Mouse (Mus musculus) heart, embryonic 14.5 days (tissue): Measurements from ENCODE around the gene Bckdhb. TPM values are rescaled to one million over a fixed set of nuclear protein-coding genes. Genes with fewer than 3 reads are reported as not detected.

ENCODE experiments used
- ATAC-seq: fragments of 200-750 bp; cut with Nextera tagmentation; 2 replicates; pipeline ENCODE4 v1.8.0; 2017; ENCODE audit warnings: low read depth, moderate TSS enrichment; ENCODE audit not compliant: insufficient number of reproducible peaks, insufficient read depth, low FRiP score
- H3K27ac ChIP-seq, 2 experiments: fragments of 200-500 bp in 1 of 2; fragments of 300-500 bp in 1 of 2; sonication (generic) in 1 of 2; replicated peaks in 1 of 2; 2 replicates each; pipeline ENCODE4 v1.5.1; 2012 to 2014; ENCODE audit warnings: low read depth in 2 of 2, low read length in 2 of 2, control low read depth in 1 of 2, mild to moderate bottlenecking in 1 of 2, mixed read lengths in 1 of 2; ENCODE audit not compliant: control insufficient read depth in 1 of 2, insufficient read depth in 1 of 2
- H3K27me3 ChIP-seq: fragments of 300-500 bp; sonication (generic); 2 replicates; pipeline ENCODE4 v1.6.1; 2014; ENCODE audit warnings: mild to moderate bottlenecking, low read length, control low read depth; ENCODE audit not compliant: control insufficient read depth, insufficient read depth
- H3K36me3 ChIP-seq: fragments of 300-500 bp; sonication (generic); 2 replicates; pipeline ENCODE4 v1.6.1; 2014; ENCODE audit warnings: mild to moderate bottlenecking, control low read depth, low read length, mixed read lengths; ENCODE audit not compliant: control insufficient read depth, insufficient read depth
- H3K4me1 ChIP-seq, 2 experiments: fragments of 200-500 bp in 1 of 2; fragments of 300-500 bp in 1 of 2; sonication (generic) in 1 of 2; 2 replicates each; pipeline ENCODE4 v1.6.1; 2012 to 2014; ENCODE audit warnings: low read length in 2 of 2, control low read depth in 1 of 2, mixed read lengths in 1 of 2; ENCODE audit not compliant: control insufficient read depth in 2 of 2, insufficient read depth in 2 of 2
- H3K4me2 ChIP-seq: fragments of 300-500 bp; sonication (generic); 2 replicates; pipeline ENCODE4 v1.6.1; 2014; ENCODE audit warnings: mild to moderate bottlenecking, low read length
- H3K4me3 ChIP-seq, 2 experiments: fragments of 200-500 bp in 1 of 2; fragments of 300-500 bp in 1 of 2; sonication (generic) in 1 of 2; 2 replicates each; pipeline ENCODE4 v1.5.1; 2012 to 2014; ENCODE audit warnings: low read length in 2 of 2, mild to moderate bottlenecking in 2 of 2, control low read depth in 1 of 2, low read depth in 1 of 2, moderate library complexity in 1 of 2; ENCODE audit not compliant: control insufficient read depth in 1 of 2, insufficient read depth in 1 of 2
- H3K9ac ChIP-seq: fragments of 300-500 bp; sonication (generic); 2 replicates; pipeline ENCODE4 v1.6.1; 2014; ENCODE audit warnings: mild to moderate bottlenecking, low read length
- H3K9me3 ChIP-seq: fragments of 300-500 bp; sonication (generic); 2 replicates; pipeline ENCODE4 v1.6.1; 2016; ENCODE audit warnings: low read length, control low read depth; ENCODE audit not compliant: control insufficient read depth
- WGBS: fragments of 180-500 bp; shearing (Covaris S2); extraction: QIAGEN DNeasy Blood & Tissue Kit; methylation state at CpG from one replicate; pipeline ENCODE4 v1.1.7; 2014; 5-methylcytosine and 5-hydroxymethylcytosine counted together
- polyA plus RNA-seq: library from polyadenylated mRNA; unstranded; fragments of >200 nt; fragmentation: Nextera tagmentation; extraction: Ambion mirVana; gene quantifications from 2 replicates; pipeline ENCODE4 v1.2.1, GENCODE M21; 2014

Bckdhb gene
- polyA plus RNA-seq, 1 experiment from 2014 or later, result 56.4 TPM

DNA sequence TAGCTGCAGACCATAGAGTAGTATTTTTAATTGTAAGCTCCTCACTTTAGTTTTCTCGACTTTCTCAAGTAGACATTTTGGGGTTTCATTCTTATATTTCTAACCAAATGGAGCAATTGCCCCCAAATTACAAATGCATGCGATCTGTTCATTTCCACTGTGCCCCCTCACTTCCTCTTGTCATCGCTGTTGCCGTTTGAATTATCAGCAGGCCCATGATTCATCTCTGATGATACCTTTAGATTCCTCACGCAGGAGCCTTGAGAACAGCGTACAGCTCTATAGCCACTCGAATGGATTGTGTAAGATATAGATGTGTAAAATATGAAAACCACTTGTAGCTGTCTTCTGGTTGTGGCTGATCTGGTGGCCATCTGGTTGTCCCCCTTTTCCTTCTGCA is 183.6 kb downstream of the Bckdhb start:
- 72% methylated on average over 7 of the region's 7 CpGs for WGBS
- ATAC-seq, result no peak
- Histone ChIP-seq H3K4me1 (peaks cover 7 to 10% of the 10 kb centered on the region in 2 experiments), H3K4me2 (no peak overlapping the region), H3K9me3 (no peaks in the 10 kb centered on the region), H3K4me3 (no peak overlapping the region), H3K27ac (no peak overlapping the region), H3K27me3 (no peaks in the 10 kb centered on the region), H3K36me3 (no peaks in the 10 kb centered on the region), H3K9ac (no peak overlapping the region)

DNA sequence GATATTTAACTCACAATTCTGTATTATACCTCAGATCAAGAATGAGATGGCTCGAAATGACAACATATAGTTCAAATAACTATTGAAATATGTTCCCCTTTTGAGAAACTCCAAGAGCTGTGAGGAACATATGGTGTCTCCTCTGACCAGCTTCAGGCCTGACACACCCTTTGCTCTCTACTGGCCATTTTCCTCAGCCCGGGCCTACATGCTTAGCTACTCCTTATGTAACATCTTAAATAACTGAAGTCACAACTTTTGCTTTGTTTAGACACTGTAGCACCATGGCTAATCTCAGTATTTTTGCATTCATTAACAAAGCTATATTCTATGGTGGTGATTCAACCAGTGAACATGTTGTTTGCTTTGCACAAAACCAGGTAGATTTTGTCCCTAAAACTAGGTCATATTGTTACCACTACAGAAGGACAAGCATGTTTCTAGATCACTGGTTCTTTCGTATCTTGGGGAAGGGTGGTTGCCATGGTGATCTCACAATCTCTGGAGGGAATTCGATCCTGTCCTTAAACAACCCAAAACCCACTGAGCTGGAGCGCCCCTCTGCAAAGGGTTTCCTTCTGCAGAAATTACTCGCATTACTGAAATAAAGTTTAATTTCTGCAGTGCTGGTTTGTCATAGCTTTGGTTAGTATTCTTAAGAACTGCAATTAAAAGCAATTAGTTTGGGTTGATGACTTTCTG is 185.0 kb downstream of the Bckdhb start:
- H3K4me3 ChIP-seq, result no peak overlapping the region
- no peaks in the 10 kb centered on the region for H3K9me3 ChIP-seq
- no peaks in the 10 kb centered on the region for H3K36me3 ChIP-seq
- H3K9ac ChIP-seq, result no peak overlapping the region
- no peak for ATAC-seq
- 73% methylated on average over 6 of the region's 6 CpGs for WGBS
- H3K27me3 ChIP-seq, result no peaks in the 10 kb centered on the region
- H3K4me1 ChIP-seq, result peaks cover 7 to 10% of the 10 kb centered on the region in 2 experiments
- no peak overlapping the region for H3K4me2 ChIP-seq
- H3K27ac ChIP-seq, result no peak overlapping the region

DNA sequence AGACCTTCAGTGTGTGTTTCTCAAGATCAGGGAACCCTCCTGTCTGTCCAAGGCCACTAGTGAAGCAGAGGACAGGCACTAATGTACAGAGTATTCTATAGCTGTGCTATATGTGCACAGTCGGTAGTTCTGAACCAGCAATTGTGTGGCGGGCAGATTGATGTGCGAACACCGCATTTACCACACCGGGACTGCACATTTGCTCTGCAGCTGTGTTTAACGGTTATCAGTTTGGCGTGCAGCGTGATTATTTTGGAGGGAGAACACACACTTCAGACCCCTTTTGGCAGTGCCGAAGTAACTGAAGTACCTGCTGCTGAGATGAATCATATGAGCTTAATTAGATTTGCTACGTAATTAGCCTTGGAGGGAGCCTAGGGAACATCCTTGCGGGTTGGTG is 185.7 kb downstream of the Bckdhb start:
- no peak for ATAC-seq

DNA sequence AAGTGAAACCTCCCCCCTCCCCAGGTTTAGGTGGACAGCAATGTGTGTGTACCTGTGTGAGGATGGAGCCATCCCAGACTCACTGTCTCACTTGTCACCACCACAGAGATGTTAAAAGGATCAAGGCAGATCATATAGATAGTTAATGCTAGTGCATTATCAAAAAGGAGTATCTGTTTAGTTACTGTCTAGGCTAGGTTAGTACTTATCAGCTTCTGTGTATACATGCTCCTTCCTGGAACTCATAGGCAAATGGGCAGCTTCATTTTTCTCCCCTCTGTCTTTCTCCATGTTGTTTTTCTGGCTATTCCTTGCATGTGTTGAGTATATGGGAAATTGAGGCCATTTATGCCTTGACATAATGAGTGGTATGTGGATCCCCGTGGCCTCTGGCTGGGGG is 187.4 kb downstream of the Bckdhb start:
- H3K36me3 ChIP-seq, result no peaks in the 10 kb centered on the region
- H3K27ac ChIP-seq, result no peak overlapping the region
- no peak for ATAC-seq
- H3K27me3 ChIP-seq, result no peaks in the 10 kb centered on the region
- peak overlapping the region; percentile 34; the same call in 1 of the 2 replicates for H3K4me2 ChIP-seq
- H3K4me1 ChIP-seq, result peaks cover 7 to 10% of the 10 kb centered on the region in 2 experiments
- no peak overlapping the region for H3K4me3 ChIP-seq
- H3K9me3 ChIP-seq, result no peaks in the 10 kb centered on the region
- no peak overlapping the region for H3K9ac ChIP-seq
- 49% methylated on average over 1 of the region's 1 CpGs for WGBS

More for the DNA sequence above, 185.7 kb downstream of the Bckdhb start:
- Histone ChIP-seq H3K27me3 (no peaks in the 10 kb centered on the region), H3K36me3 (no peaks in the 10 kb centered on the region), H3K27ac (no peak overlapping the region), H3K4me2 (peak overlapping the region; percentile 32), H3K9ac (no peak overlapping the region), H3K9me3 (no peaks in the 10 kb centered on the region), H3K4me3 (no peak overlapping the region), H3K4me1 (peaks cover 7 to 10% of the 10 kb centered on the region in 2 experiments)
- WGBS, result 66% methylated on average over 11 of the region's 11 CpGs

DNA sequence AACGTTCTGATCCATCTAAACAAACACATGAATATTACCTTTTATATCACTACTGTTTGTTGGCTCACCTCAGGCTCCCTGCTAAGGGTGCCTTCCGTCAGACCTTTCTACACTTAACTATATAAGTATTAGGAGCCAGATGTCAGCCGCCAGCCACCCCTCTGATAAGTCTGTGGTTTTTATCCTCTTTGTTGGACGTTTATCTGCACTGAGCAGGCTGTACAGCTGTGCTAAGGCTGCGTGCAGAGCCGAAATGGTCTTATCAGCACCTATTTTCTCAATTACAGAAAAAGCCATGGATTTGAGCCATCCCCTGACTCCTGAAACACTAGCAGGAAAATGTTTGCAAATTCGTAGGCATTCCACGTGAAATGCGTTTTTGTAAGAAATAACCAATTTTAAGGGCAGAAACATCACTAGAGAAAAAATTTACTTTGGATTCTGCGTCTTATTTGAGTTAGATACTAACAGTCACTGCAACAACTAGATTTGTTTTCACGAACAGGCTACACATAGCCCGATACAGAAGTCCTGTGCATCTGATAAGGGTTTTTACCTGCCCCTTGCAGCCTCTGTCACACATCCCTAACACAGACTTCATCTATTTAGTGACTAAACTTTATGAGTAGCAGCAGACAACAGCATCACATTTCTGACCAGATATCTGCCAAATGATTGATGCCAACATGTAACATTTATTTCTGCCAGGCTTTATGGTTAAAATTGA is 188.1 kb downstream of the Bckdhb start:
- Histone ChIP-seq H3K4me3 (no peak overlapping the region), H3K9me3 (no peaks in the 10 kb centered on the region), H3K4me2 (peak overlapping the region; percentile 34; the same call in 1 of the 2 replicates), H3K4me1 (peaks cover 7 to 10% of the 10 kb centered on the region in 2 experiments), H3K27me3 (no peaks in the 10 kb centered on the region), H3K36me3 (no peaks in the 10 kb centered on the region), H3K9ac (no peak overlapping the region), H3K27ac (no peak overlapping the region)
- peak; percentile 73; the same call in 1 of the 2 replicates for ATAC-seq
- 37% methylated on average over 12 of the region's 12 CpGs for WGBS

DNA sequence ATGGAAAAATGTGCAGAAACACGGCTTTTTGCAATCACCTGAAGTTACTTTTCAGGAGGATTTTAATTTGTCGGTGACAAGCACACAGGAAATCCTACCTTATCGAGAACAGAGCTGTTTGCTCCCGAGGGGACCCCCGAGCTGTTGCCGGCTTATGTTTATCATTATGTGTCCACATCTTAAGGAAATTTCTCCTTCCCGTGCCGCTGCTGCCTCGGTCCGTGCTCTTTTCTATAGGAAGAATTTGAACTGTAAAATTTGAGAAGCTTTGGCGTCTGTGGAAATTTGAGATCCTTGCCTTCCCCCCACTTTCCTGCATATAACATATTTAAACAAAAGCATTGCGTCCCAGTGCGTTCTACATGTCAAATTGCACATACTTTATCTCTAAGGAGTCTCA is 189.3 kb downstream of the Bckdhb start:
- H3K9ac ChIP-seq, result no peak overlapping the region
- 68% methylated on average over 13 of the region's 13 CpGs for WGBS
- H3K9me3 ChIP-seq, result no peaks in the 10 kb centered on the region
- ATAC-seq, result no peak
- no peak overlapping the region for H3K4me3 ChIP-seq
- 0 out of 4 replicates have a peak overlapping the region, but pooled peaks of 1 of the 2 experiments have one; percentile 11 for H3K27ac ChIP-seq
- H3K36me3 ChIP-seq, result no peaks in the 10 kb centered on the region
- H3K4me2 ChIP-seq, result peak overlapping the region; percentile 25
- peaks cover 7 to 10% of the 10 kb centered on the region in 2 experiments for H3K4me1 ChIP-seq
- no peaks in the 10 kb centered on the region for H3K27me3 ChIP-seq

DNA sequence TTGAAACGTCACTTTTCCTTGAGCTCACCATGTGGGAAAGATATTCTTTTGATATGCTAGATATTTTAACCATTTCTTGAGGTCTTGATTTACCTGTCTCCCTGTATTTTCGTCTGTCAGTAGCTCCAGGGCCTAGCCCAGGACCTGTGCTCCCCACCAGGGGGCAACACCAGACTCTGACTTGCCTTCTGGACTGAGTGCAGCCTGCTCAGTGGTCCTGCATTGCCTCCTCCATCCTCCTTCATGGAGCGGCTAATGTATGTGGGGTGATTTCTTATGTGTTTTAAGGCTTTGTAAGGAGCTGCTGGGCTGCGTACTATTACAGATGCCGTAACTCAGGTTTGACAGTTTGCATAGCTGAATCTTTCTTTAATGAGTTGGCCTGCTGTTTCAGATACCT is 192.4 kb downstream of the Bckdhb start:
- H3K36me3 ChIP-seq, result no peaks in the 10 kb centered on the region
- ATAC-seq, result no peak
- WGBS, result 78% methylated on average over 5 of the region's 5 CpGs
- H3K4me3 ChIP-seq, result no peak overlapping the region
- no peak overlapping the region for H3K4me2 ChIP-seq
- H3K27ac ChIP-seq, result no peak overlapping the region
- no peaks in the 10 kb centered on the region for H3K9me3 ChIP-seq
- no peaks in the 10 kb centered on the region for H3K27me3 ChIP-seq
- H3K4me1 ChIP-seq, result peaks cover 2 to 6% of the 10 kb centered on the region in 2 experiments; a peak in 3 of 4 replicates
- H3K9ac ChIP-seq, result no peak overlapping the region
